Mouse (Mus musculus): ENCODE results near the gene Fcnb.

DNA sequence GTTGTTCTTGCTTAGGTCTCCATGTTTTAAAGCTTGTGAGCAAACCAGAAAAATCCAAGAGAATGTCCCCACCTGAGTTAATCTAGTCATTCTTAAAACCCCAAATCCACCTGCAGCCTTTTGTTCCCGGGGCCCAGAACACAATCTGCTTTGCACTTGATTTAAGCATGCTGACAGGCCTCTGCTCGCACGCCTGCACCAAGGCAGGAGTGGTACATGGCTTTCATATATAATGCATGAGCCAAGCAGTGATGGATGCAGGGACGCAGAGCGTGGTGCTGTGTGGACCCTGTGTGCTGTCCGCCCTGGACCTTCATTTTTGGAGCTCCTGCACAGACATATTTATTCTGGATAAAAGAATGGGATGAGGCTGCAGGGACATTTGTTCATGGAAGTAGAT lies 6.4 kb upstream of the Fcnb start:
- TF ChIP-seq CTCF (conservative IDR thresholded peaks at IDR 0.05; ENCODE audit: low read length) (no peak), POU5F1 (IDR thresholded peaks at IDR 0.05; ENCODE audit: borderline replicate concordance, low read length) (no peak), NANOG (IDR thresholded peaks at IDR 0.05; ENCODE audit: borderline replicate concordance, low read length) (no peak)

All from E14TG2a.4 (cell line).